Mouse (Mus musculus) thymus, adult 2 months (tissue): ENCODE data around the gene Jmjd4. TPM values are rescaled to one million over a fixed set of nuclear protein-coding genes. Genes with fewer than 3 reads are reported as not detected.
A peak's percentile ranks its signal among the peaks of the same experiment; 100 is the strongest.

Source experiments
- DNase-seq: peaks from one replicate; pipeline ENCODE4 v3.0.0; 2021
- H3K27ac ChIP-seq: fragments of 200-500 bp; 2 replicates; pipeline ENCODE4 v1.5.1; 2012; ENCODE audit warnings: low read length, control low read depth; ENCODE audit not compliant: control insufficient read depth, insufficient read depth
- H3K27me3 ChIP-seq: fragments of 200-500 bp; 2 replicates; pipeline ENCODE4 v1.6.1; 2012; ENCODE audit warnings: mild to moderate bottlenecking, low read length, moderate library complexity, mixed read lengths; ENCODE audit not compliant: control insufficient read depth, insufficient read depth
- H3K36me3 ChIP-seq: fragments of 200-500 bp; 2 replicates; pipeline ENCODE4 v1.6.1; 2012; ENCODE audit warnings: mild to moderate bottlenecking, low read length, moderate library complexity; ENCODE audit not compliant: control insufficient read depth, insufficient read depth
- H3K4me1 ChIP-seq: fragments of 200-500 bp; replicated peaks from 2 replicates; pipeline ENCODE4 v1.6.1; 2012; ENCODE audit warnings: low read length; ENCODE audit not compliant: control insufficient read depth, insufficient read depth
- H3K4me3 ChIP-seq: fragments of 200-500 bp; 2 replicates; pipeline ENCODE4 v1.5.1; 2012; ENCODE audit warnings: mild to moderate bottlenecking, low read length, control low read depth, moderate library complexity; ENCODE audit not compliant: control insufficient read depth, insufficient read depth
- CTCF ChIP-seq: fragments of 200-500 bp; IDR thresholded peaks from 2 replicates; pipeline ENCODE4 v1.5.1; 2012; ENCODE audit warnings: mild to moderate bottlenecking, control low read depth, low read length, moderate library complexity, borderline replicate concordance; ENCODE audit not compliant: control insufficient read depth, poor library complexity, insufficient read depth; ENCODE audit errors: extremely low read depth
- POLR2A ChIP-seq: fragments of 200-500 bp; IDR thresholded peaks from 2 replicates; pipeline ENCODE4 v1.6.1; 2012; ENCODE audit warnings: mild to moderate bottlenecking, low read length, control low read depth, moderate library complexity; ENCODE audit not compliant: control insufficient read depth, poor library complexity, insufficient read depth; ENCODE audit errors: extremely low read depth
- WGBS: fragments of 180-500 bp; shearing (Covaris S2); methylation state at CpG from one replicate; pipeline ENCODE4 v1.1.7; 2018; 5-methylcytosine and 5-hydroxymethylcytosine counted together
- polyA plus RNA-seq: library from polyadenylated mRNA; depleted of rRNA; stranded (reverse); fragments of >200 nt; gene quantifications from 2 replicates; pipeline ENCODE4 v1.2.3, GENCODE M21; 2012

Jmjd4 gene
- polyA plus RNA-seq, 1 experiment: 16.9 TPM

DNA sequence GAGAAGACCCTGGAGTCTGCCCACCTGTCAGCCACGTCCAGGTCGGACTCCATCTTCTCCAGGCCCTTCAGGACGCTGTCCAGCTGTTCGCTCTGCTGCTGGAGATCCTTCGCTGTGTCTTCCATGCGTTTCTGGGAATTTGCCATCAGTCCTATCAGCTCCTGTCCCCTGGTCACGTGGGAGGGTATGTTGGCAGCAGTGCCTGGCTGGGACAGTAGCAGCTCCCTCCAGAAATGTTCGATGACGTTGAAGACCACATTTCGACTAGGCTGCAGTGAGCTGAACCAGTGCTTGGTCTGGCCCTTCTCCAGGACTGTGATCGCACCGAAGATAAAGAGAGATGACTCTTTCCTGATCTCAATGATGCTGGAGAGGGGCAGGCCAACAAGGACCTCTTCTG, 11.9 kb upstream of the Jmjd4 start:
- H3K27me3 ChIP-seq: no peaks in the 10 kb centered on the region
- no peaks in the 10 kb centered on the region; the same call in 1 of the 2 replicates for H3K36me3 ChIP-seq
- no peak overlapping the region for H3K27ac ChIP-seq
- WGBS: 92% methylated on average over 12 of the region's 12 CpGs
- no peaks in the 10 kb centered on the region for H3K4me1 ChIP-seq
- DNase-seq: no peak
- no peak overlapping the region for H3K4me3 ChIP-seq
- no peak for TF ChIP-seq POLR2A
- TF ChIP-seq CTCF: no peak

- no peak overlapping the region for H3K4me3 ChIP-seq
- H3K27me3 ChIP-seq: no peaks in the 10 kb centered on the region
- H3K27ac ChIP-seq: no peak overlapping the region
- H3K4me1 ChIP-seq: no peaks in the 10 kb centered on the region
- H3K36me3 ChIP-seq: no peaks in the 10 kb centered on the region
- DNase-seq: no peak
- TF ChIP-seq CTCF (no peak), POLR2A (no peak)
Measured at GRCm38 (mm10) chr11:59443102-59443501, 6.7 kb upstream of the Jmjd4 start.

DNA sequence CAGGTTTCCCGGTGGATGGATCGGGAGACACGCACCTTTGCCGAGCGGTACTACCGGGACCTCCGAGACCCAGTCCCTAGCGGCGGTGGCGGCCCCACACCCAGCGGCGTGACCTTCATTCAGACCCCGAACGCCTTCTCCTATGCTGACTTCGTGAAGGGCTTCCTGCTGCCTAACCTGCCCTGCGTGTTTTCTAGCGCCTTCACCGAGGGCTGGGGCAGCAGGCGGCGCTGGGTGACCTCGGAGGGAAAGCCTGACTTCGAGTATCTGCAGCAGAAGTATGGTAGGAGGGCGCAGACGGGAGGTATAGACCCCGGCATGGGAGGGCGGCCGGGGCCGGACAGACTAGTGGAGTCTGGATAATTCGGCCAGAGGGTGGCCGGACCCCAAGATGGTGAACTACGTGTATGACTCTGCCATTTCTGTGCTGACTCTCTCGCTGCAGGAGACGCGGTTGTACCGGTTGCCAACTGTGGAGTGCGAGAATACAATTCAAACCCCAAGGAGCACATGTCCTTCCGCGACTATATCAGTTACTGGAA, 456 bp downstream of the Jmjd4 start:
- Histone ChIP-seq H3K36me3 (peaks cover 19% of the 10 kb centered on the region; the same call in 1 of the 2 replicates), H3K4me1 (peaks cover 11% of the 10 kb centered on the region), H3K4me3 (peak overlapping the region; percentile 87), H3K27me3 (no peaks in the 10 kb centered on the region), H3K27ac (peak overlapping the region; percentile 57; the same call in 1 of the 2 replicates)
- DNase-seq: peak; percentile 64
- under 1% methylated on average over 38 of the region's 38 CpGs for WGBS
- no peak for TF ChIP-seq POLR2A
- TF ChIP-seq CTCF: no peak

- TF ChIP-seq POLR2A (no peak), CTCF (no peak)
- H3K4me3 ChIP-seq: peak within 1 kb of the TSS; percentile 87
- peaks cover 26% of the 10 kb centered on the region; the same call in 1 of the 2 replicates for H3K36me3 ChIP-seq
- peak within 1 kb of the TSS; percentile 57; the same call in 1 of the 2 replicates for H3K27ac ChIP-seq
- WGBS: 91% methylated on average over 4 of the region's 4 CpGs
- H3K4me1 ChIP-seq: peaks cover 11% of the 10 kb centered on the region
- DNase-seq: no peak
- H3K27me3 ChIP-seq: no peaks in the 10 kb centered on the region
Measured at GRCm38 (mm10) chr11:59451086-59451485, 1.2 kb downstream of the Jmjd4 start, which contains the start of gene Snap47. Snap47 (minus strand) TSS chr11:59451186.

- Histone ChIP-seq H3K36me3 (peaks cover 32% of the 10 kb centered on the region), H3K4me3 (no peak overlapping the region), H3K27me3 (no peaks in the 10 kb centered on the region), H3K4me1 (no peaks in the 10 kb centered on the region), H3K27ac (no peak overlapping the region)
- no peak for DNase-seq
- 100% methylated on average over 2 of the region's 2 CpGs for WGBS
- TF ChIP-seq CTCF (no peak), POLR2A (no peak)
Measured at GRCm38 (mm10) chr11:59456346-59456745, 6.5 kb downstream of the Jmjd4 start.

DNA sequence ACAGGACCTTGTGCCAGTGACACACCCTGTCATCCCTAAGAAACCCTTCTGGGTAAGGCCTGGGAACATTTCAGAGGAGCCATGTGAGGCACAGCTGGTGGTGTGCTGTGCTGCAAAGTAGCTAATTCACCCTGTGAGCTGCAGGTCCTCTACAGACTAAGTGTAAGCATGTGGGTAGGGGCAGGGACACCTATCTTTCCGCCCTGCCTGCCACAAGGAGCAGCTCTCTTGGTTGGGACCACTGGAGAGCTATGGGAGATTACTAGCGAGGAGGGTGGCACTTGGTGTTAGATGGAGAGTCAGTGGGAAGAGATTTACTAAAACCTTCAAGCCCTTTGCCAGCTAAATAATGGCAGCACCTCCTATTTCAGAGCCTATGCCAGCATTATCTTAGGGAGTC, 7.0 kb downstream of the Jmjd4 start:
- H3K4me3 ChIP-seq: no peak overlapping the region
- 100% methylated on average over 2 of the region's 2 CpGs for WGBS
- TF ChIP-seq POLR2A (no peak), CTCF (no peak)
- H3K36me3 ChIP-seq: peaks cover 32% of the 10 kb centered on the region
- no peak overlapping the region for H3K27ac ChIP-seq
- H3K4me1 ChIP-seq: no peaks in the 10 kb centered on the region
- H3K27me3 ChIP-seq: no peaks in the 10 kb centered on the region
- no peak for DNase-seq

DNA sequence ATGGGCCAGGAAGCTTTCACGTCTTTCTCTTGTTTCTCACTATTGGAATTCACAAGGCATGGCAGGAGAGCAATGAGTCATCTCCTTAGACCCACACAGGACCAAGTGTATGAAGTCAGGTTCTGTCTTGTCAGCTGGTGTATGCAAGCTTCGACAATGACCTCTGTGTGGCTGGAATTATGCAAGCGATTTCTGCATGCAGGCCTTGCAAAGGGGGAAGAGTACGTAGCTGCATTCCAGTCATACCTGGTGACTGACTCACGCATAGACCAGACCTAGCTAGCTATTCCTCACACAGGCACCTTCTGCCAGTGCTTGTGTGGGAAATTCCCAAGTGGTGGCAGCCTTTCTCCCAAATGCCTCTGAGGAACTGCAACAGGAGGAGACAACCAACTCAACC, 9.1 kb downstream of the Jmjd4 start:
- 83% methylated on average over 5 of the region's 5 CpGs for WGBS
- Histone ChIP-seq H3K4me3 (no peak overlapping the region), H3K4me1 (no peaks in the 10 kb centered on the region), H3K27ac (no peak overlapping the region), H3K36me3 (peaks cover 31% of the 10 kb centered on the region), H3K27me3 (no peaks in the 10 kb centered on the region)
- no peak for TF ChIP-seq CTCF
- no peak for TF ChIP-seq POLR2A
- DNase-seq: no peak
